Mouse (Mus musculus) MEL (cell line): Measurements from ENCODE around the gene Rarb. TPM values are rescaled to one million over a fixed set of nuclear protein-coding genes. Genes with fewer than 3 reads are reported as not detected.

Experiments
- DNase-seq: peaks from one replicate; pipeline ENCODE4 v3.0.0; 2011; ENCODE audit warnings: low read depth, low spot score
- H3K27ac ChIP-seq: 2 replicates; pipeline ENCODE4 v1.5.1; 2012; ENCODE audit warnings: low read depth, mild to moderate bottlenecking, control low read depth, low read length, moderate library complexity; ENCODE audit not compliant: control insufficient read depth
- H3K27me3 ChIP-seq, 2 experiments: fragments of 150-350 bp in 1 of 2; sonication (generic) in 1 of 2; 2 replicates each; pipeline ENCODE4 v1.6.1; 2012; ENCODE audit warnings: low read length in 2 of 2, mild to moderate bottlenecking in 2 of 2, improper control_type of control experiment in 1 of 2, moderate library complexity in 1 of 2; ENCODE audit not compliant: insufficient read depth in 2 of 2, control insufficient read depth in 1 of 2
- H3K36me3 ChIP-seq, 2 experiments: 2 replicates each; pipeline ENCODE4 v1.6.1; 2012 to 2014; ENCODE audit warnings: low read length in 2 of 2, improper control_type of control experiment in 1 of 2, inconsistent platforms in 1 of 2, mild to moderate bottlenecking in 1 of 2; ENCODE audit not compliant: insufficient read depth in 2 of 2, control insufficient read depth in 1 of 2
- H3K4me1 ChIP-seq, 2 experiments: fragments of 150-350 bp in 1 of 2; sonication (generic) in 1 of 2; 2 replicates each; pipeline ENCODE4 v1.6.1; 2012; ENCODE audit warnings: low read length in 2 of 2, improper control_type of control experiment in 1 of 2, mild to moderate bottlenecking in 1 of 2; ENCODE audit not compliant: insufficient read depth in 2 of 2, control insufficient read depth in 1 of 2
- H3K4me3 ChIP-seq, 2 experiments: fragments of 150-350 bp in 1 of 2; sonication (generic) in 1 of 2; 2 replicates each; pipeline ENCODE4 v1.5.1; 2012; ENCODE audit warnings: low read depth in 2 of 2, low read length in 2 of 2, mild to moderate bottlenecking in 2 of 2, moderate library complexity in 2 of 2, control low read depth in 1 of 2, improper control_type of control experiment in 1 of 2; ENCODE audit not compliant: control insufficient read depth in 1 of 2, insufficient read depth in 1 of 2
- H3K79me2 ChIP-seq: 2 replicates; pipeline ENCODE4 v1.6.1; 2012; ENCODE audit warnings: mild to moderate bottlenecking, low read length, moderate library complexity; ENCODE audit not compliant: control insufficient read depth, poor library complexity, insufficient read depth
- H3K9ac ChIP-seq: 2 replicates; pipeline ENCODE4 v1.6.1; 2012; ENCODE audit warnings: low read depth, mild to moderate bottlenecking, control low read depth, low read length, moderate library complexity; ENCODE audit not compliant: control insufficient read depth, poor library complexity, severe bottlenecking
- H3K9me3 ChIP-seq: fragments of 150-350 bp; sonication (generic); replicated peaks from 2 replicates; pipeline ENCODE4 v1.6.1; 2012; ENCODE audit warnings: mild to moderate bottlenecking, low read length, improper control_type of control experiment, moderate library complexity; ENCODE audit not compliant: insufficient read depth
- BHLHE40 ChIP-seq: IDR thresholded peaks from 2 replicates; pipeline ENCODE4 v1.6.1; 2012; ENCODE audit warnings: low read depth, mild to moderate bottlenecking, inconsistent platforms, low read length, improper control_type of control experiment, borderline replicate concordance
- ELF1 ChIP-seq: IDR thresholded peaks from 2 replicates; pipeline ENCODE4 v1.6.1; 2014; ENCODE audit warnings: low read depth, mild to moderate bottlenecking, inconsistent platforms, low read length, improper control_type of control experiment, moderate library complexity
- ETS1 ChIP-seq: IDR thresholded peaks from 2 replicates; pipeline ENCODE4 v1.6.1; 2012; ENCODE audit warnings: low read depth, mild to moderate bottlenecking, inconsistent platforms, low read length, improper control_type of control experiment, moderate library complexity
- KAT2A ChIP-seq: conservative IDR thresholded peaks from 2 replicates; pipeline ENCODE4 v1.6.1; 2012; ENCODE audit warnings: low read depth, low read length, improper control_type of control experiment, inconsistent platforms
- MAZ ChIP-seq: IDR thresholded peaks from 2 replicates; pipeline ENCODE4 v1.6.1; 2012; ENCODE audit warnings: low read depth, mild to moderate bottlenecking, inconsistent platforms, low read length, improper control_type of control experiment
- MEF2A ChIP-seq: IDR thresholded peaks from 2 replicates; pipeline ENCODE4 v1.6.1; 2014; ENCODE audit warnings: low read depth, mild to moderate bottlenecking, inconsistent platforms, low read length, improper control_type of control experiment; ENCODE audit not compliant: poor library complexity, insufficient replicate concordance, severe bottlenecking; ENCODE audit errors: extremely low read depth
- MYC ChIP-seq: IDR thresholded peaks from 2 replicates; pipeline ENCODE4 v1.6.1; 2011; ENCODE audit warnings: low read depth, mild to moderate bottlenecking, low read length, improper control_type of control experiment, moderate library complexity
- NRF1 ChIP-seq: IDR thresholded peaks from 2 replicates; pipeline ENCODE4 v1.6.1; 2014; ENCODE audit warnings: low read depth, mild to moderate bottlenecking, inconsistent platforms, low read length, improper control_type of control experiment, moderate library complexity; ENCODE audit not compliant: poor library complexity, insufficient read depth, severe bottlenecking
- POLR2A ChIP-seq, 2 experiments: IDR thresholded peaks; 2 replicates each; pipeline ENCODE4 v1.6.1; 2011 to 2012; ENCODE audit warnings: low read length in 2 of 2, mild to moderate bottlenecking in 2 of 2, control low read depth in 1 of 2, improper control_type of control experiment in 1 of 2, low read depth in 1 of 2, moderate library complexity in 1 of 2; ENCODE audit not compliant: control insufficient read depth in 1 of 2, insufficient read depth in 1 of 2, poor library complexity in 1 of 2
- SIN3A ChIP-seq: IDR thresholded peaks from 2 replicates; pipeline ENCODE4 v1.6.1; 2012; ENCODE audit warnings: low read length, improper control_type of control experiment, inconsistent platforms
- SMC3 ChIP-seq: IDR thresholded peaks from 2 replicates; pipeline ENCODE4 v1.6.1; 2011; ENCODE audit warnings: low read depth, low read length, improper control_type of control experiment
- TAL1 ChIP-seq: IDR thresholded peaks from 2 replicates; pipeline ENCODE4 v1.6.1; 2012; ENCODE audit warnings: mild to moderate bottlenecking, inconsistent platforms, low read length, moderate library complexity, mixed read lengths
- USF1 ChIP-seq: IDR thresholded peaks from 2 replicates; pipeline ENCODE4 v1.6.1; 2014; ENCODE audit warnings: low read depth, mild to moderate bottlenecking, inconsistent platforms, low read length, improper control_type of control experiment, moderate library complexity
- polyA plus RNA-seq, 2 experiments: library from polyadenylated mRNA; stranded (reverse) in 1 of 2; unstranded in 1 of 2; fragments of >175 nt in 1 of 2; fragments of >200 nt in 1 of 2; gene quantifications; 2 replicates each; pipeline versions ENCODE4 v1.2.1 to v1.2.4; 2012; ENCODE audit warnings: low replicate concordance in 2 of 2, low read depth in 1 of 2; ENCODE audit not compliant: insufficient read length in 2 of 2, insufficient read depth in 1 of 2, missing spikeins in 1 of 2
- total RNA-seq: library from RNA; depleted of rRNA; stranded (reverse); fragments of 300-350 nt; gene quantifications from 2 replicates; pipeline ENCODE4 v1.2.3, GENCODE M21; 2012

The Rarb gene
- total and polyA plus RNA-seq, 3 experiments: not detected

GRCm38 (mm10) chr14:16497226-16497661 is 321.7 kb downstream of the Rarb start:
- no peak overlapping the region for H3K9ac ChIP-seq
- TF ChIP-seq POLR2A (IDR thresholded peaks at IDR 0.05; ENCODE audit: control insufficient read depth in 1 of 2, insufficient read depth in 1 of 2, low read depth in 1 of 2, low read length in 2 of 2, poor library complexity in 1 of 2) (no peak), KAT2A (no peak)
- H3K27me3 ChIP-seq: no peaks in the 10 kb centered on the region
- no peaks in the 10 kb centered on the region for H3K4me1 ChIP-seq
- no peak for DNase-seq
- H3K4me3 ChIP-seq: no peak overlapping the region
- no peaks in the 10 kb centered on the region for H3K36me3 ChIP-seq
- H3K9me3 ChIP-seq: no peaks in the 10 kb centered on the region
- H3K27ac ChIP-seq: no peak overlapping the region
- H3K79me2 ChIP-seq: no peaks in the 10 kb centered on the region

- Histone ChIP-seq H3K9ac (no peak overlapping the region), H3K79me2 (no peaks in the 10 kb centered on the region), H3K4me3 (no peak overlapping the region), H3K4me1 (no peaks in the 10 kb centered on the region), H3K27me3 (no peaks in the 10 kb centered on the region), H3K36me3 (no peaks in the 10 kb centered on the region), H3K27ac (no peak overlapping the region), H3K9me3 (no peaks in the 10 kb centered on the region)
- no peak for TF ChIP-seq SIN3A
- TF ChIP-seq BHLHE40: no peak
- TF ChIP-seq TAL1: no peak
- TF ChIP-seq MEF2A: no peak
- no peak for TF ChIP-seq KAT2A
- TF ChIP-seq ELF1: no peak
- TF ChIP-seq NRF1: no peak
- TF ChIP-seq ETS1: no peak
- TF ChIP-seq SMC3: no peak
- no peak for TF ChIP-seq MAZ
- no peak for TF ChIP-seq MYC
- no peak for DNase-seq
Measured at GRCm38 (mm10) chr14:16483656-16484380, 335.1 kb downstream of the Rarb start.

GRCm38 (mm10) chr14:16480621-16481020 is 338.3 kb downstream of the Rarb start:
- Histone ChIP-seq H3K36me3 (no peaks in the 10 kb centered on the region), H3K27ac (no peak overlapping the region), H3K79me2 (no peaks in the 10 kb centered on the region), H3K4me1 (no peaks in the 10 kb centered on the region), H3K9ac (no peak overlapping the region), H3K27me3 (no peaks in the 10 kb centered on the region), H3K9me3 (no peaks in the 10 kb centered on the region), H3K4me3 (no peak overlapping the region)
- DNase-seq: no peak
- no peak for TF ChIP-seq USF1
